Mouse (Mus musculus) spleen, adult 2 months (tissue): ENCODE results near the gene Clint1. TPM values are rescaled to one million over a fixed set of nuclear protein-coding genes. Genes with fewer than 3 reads are reported as not detected.
"Not testable (repeated sequence)": the region's sequence is repeated elsewhere in the genome, so short reads cannot be mapped to it uniquely, and the experiment has no call there.

ENCODE experiments used
- DNase-seq, 2 experiments: peaks; one replicate each; pipeline versions ENCODE4 v3.0.0 to v3.0.0-alpha.2; 2012 to 2021; ENCODE audit warnings: low spot score in 2 of 2, low read depth in 1 of 2
- H3K27ac ChIP-seq: fragments of 200-500 bp; 2 replicates; pipeline ENCODE4 v1.5.1; 2012; ENCODE audit warnings: low read length, inconsistent platforms; ENCODE audit not compliant: insufficient read depth
- H3K27me3 ChIP-seq: fragments of 200-500 bp; 2 replicates; pipeline ENCODE4 v1.6.1; 2012; ENCODE audit warnings: mild to moderate bottlenecking, moderate library complexity, low read length, inconsistent platforms; ENCODE audit not compliant: control insufficient read depth, insufficient read depth
- H3K36me3 ChIP-seq: fragments of 200-500 bp; 2 replicates; pipeline ENCODE4 v1.6.1; 2012; ENCODE audit warnings: mild to moderate bottlenecking, low read length, inconsistent platforms; ENCODE audit not compliant: control insufficient read depth, insufficient read depth
- H3K4me1 ChIP-seq: fragments of 200-500 bp; 2 replicates; pipeline ENCODE4 v1.6.1; 2011; ENCODE audit warnings: inconsistent platforms; ENCODE audit not compliant: control insufficient read depth, insufficient read depth, insufficient read length
- H3K4me3 ChIP-seq: fragments of 200-500 bp; 2 replicates; pipeline ENCODE4 v1.5.1; 2011; ENCODE audit warnings: mild to moderate bottlenecking, inconsistent platforms; ENCODE audit not compliant: insufficient read depth, insufficient read length; ENCODE audit errors: extremely low read depth
- CTCF ChIP-seq: fragments of 200-500 bp; IDR thresholded peaks from 2 replicates; pipeline ENCODE4 v1.5.1; 2011; ENCODE audit warnings: mild to moderate bottlenecking, inconsistent platforms; ENCODE audit not compliant: insufficient read depth, insufficient read length, insufficient replicate concordance; ENCODE audit errors: extremely low read depth
- POLR2A ChIP-seq: fragments of 200-500 bp; IDR thresholded peaks from 2 replicates; pipeline ENCODE4 v1.6.1; 2011; ENCODE audit warnings: low read depth, low read length, inconsistent platforms
- WGBS: fragments of 180-500 bp; shearing (Covaris S2); methylation state at CpG from one replicate; pipeline ENCODE4 v1.1.7; 2018; 5-methylcytosine and 5-hydroxymethylcytosine counted together
- polyA plus RNA-seq: library from polyadenylated mRNA; depleted of rRNA; stranded (reverse); fragments of >200 nt; gene quantifications from 2 replicates; pipeline ENCODE4 v1.2.3, GENCODE M21; 2012

Clint1 gene
- polyA plus RNA-seq, 1 experiment, result 41.1 TPM

- 91% methylated on average over 4 of the region's 4 CpGs for WGBS
- no peak for DNase-seq
- H3K4me1 ChIP-seq, result peaks cover 6% of the 10 kb centered on the region; the same call in 1 of the 2 replicates
- H3K27ac ChIP-seq, result no peak overlapping the region
- H3K27me3 ChIP-seq, result no peaks in the 10 kb centered on the region
- no peak overlapping the region for H3K4me3 ChIP-seq
- no peak for TF ChIP-seq POLR2A
- TF ChIP-seq CTCF, result no peak
- H3K36me3 ChIP-seq, result peaks cover 1% of the 10 kb centered on the region; the same call in 1 of the 2 replicates
Measured at GRCm38 (mm10) chr11:45866534-45866933, 14.7 kb downstream of the Clint1 start.

- no peak for DNase-seq
- no peak for TF ChIP-seq POLR2A
- Histone ChIP-seq H3K4me1 (peaks cover 8% of the 10 kb centered on the region; the same call in 1 of the 2 replicates), H3K36me3 (peaks cover 1% of the 10 kb centered on the region; the same call in 1 of the 2 replicates), H3K27ac (no peak overlapping the region), H3K27me3 (no peaks in the 10 kb centered on the region), H3K4me3 (no peak overlapping the region)
- 83% methylated on average over 1 of the region's 1 CpGs for WGBS
Measured at GRCm38 (mm10) chr11:45873666-45874065, 21.8 kb downstream of the Clint1 start.

GRCm38 (mm10) chr11:45874251-45874650 is 22.4 kb downstream of the Clint1 start:
- Histone ChIP-seq H3K4me3 (no peak overlapping the region), H3K4me1 (peaks cover 8% of the 10 kb centered on the region; the same call in 1 of the 2 replicates), H3K27ac (no peak overlapping the region), H3K27me3 (no peaks in the 10 kb centered on the region), H3K36me3 (peaks cover 1% of the 10 kb centered on the region; the same call in 1 of the 2 replicates)
- TF ChIP-seq CTCF (no peak), POLR2A (no peak)
- WGBS, result 81% methylated on average over 6 of the region's 6 CpGs
- DNase-seq, result no peak

- DNase-seq, result no peak
- Histone ChIP-seq H3K4me1 (peaks cover 5% of the 10 kb centered on the region; the same call in 1 of the 2 replicates), H3K27ac (no peak overlapping the region), H3K27me3 (no peaks in the 10 kb centered on the region), H3K36me3 (no peaks in the 10 kb centered on the region), H3K4me3 (no peak overlapping the region)
- WGBS, result 61% methylated on average over 7 of the region's 7 CpGs
- TF ChIP-seq POLR2A (no peak), CTCF (no peak)
Measured at GRCm38 (mm10) chr11:45875351-45875935, 23.6 kb downstream of the Clint1 start.

GRCm38 (mm10) chr11:45876036-45876435 is 24.2 kb downstream of the Clint1 start:
- WGBS, result 84% methylated on average over 2 of the region's 2 CpGs
- peaks cover 5% of the 10 kb centered on the region; the same call in 1 of the 2 replicates for H3K4me1 ChIP-seq
- TF ChIP-seq CTCF (no peak), POLR2A (no peak)
- H3K36me3 ChIP-seq, result no peaks in the 10 kb centered on the region
- no peak for DNase-seq
- H3K4me3 ChIP-seq, result no peak overlapping the region
- H3K27me3 ChIP-seq, result no peaks in the 10 kb centered on the region
- no peak overlapping the region for H3K27ac ChIP-seq

GRCm38 (mm10) chr11:45879366-45879765 is 27.5 kb downstream of the Clint1 start:
- not testable (repeated sequence) for H3K4me1 ChIP-seq, DNase-seq, H3K4me3 ChIP-seq, H3K36me3 ChIP-seq, H3K27me3 ChIP-seq, H3K27ac ChIP-seq
- WGBS, result 85% methylated on average over 4 of the region's 4 CpGs

GRCm38 (mm10) chr11:45881026-45881682 is 29.3 kb downstream of the Clint1 start:
- Histone ChIP-seq H3K36me3 (peaks cover 9% of the 10 kb centered on the region; the same call in 1 of the 2 replicates), H3K27me3 (no peaks in the 10 kb centered on the region), H3K27ac (no peak overlapping the region), H3K4me1 (no peaks in the 10 kb centered on the region), H3K4me3 (no peak overlapping the region)
- 75% methylated on average over 6 of the region's 6 CpGs for WGBS
- TF ChIP-seq POLR2A (no peak), CTCF (no peak)
- DNase-seq, result peak in 1 of 2 experiments; percentile 12
